Comparison of ENCODE assay signal across 9 mouse cellular contexts in the genomic region with DNA sequence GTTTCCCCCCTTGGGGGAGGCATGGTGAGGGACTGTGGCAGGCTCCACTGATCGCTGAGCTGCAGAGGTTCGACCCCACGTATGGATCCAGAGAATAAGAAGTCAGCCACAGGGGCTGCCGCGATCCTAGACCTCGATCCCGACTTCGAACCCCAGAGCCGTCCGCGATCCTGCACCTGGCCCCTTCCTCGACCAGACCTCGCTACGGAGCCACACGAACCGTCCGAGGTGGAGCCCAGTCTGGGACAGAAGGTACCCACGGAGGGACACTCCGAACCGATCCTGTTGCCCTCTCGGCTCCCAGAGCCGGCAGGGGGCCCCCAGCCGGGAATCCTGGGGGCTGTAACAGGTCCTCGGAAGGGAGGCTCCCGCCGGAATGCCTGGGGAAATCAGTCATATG. TPM values are rescaled to one million over a fixed set of nuclear protein-coding genes. Genes with fewer than 3 reads are reported as not detected.
DNase-seq lines count a peak whose midpoint lies in the region; ATAC-seq lines count a peak whose summit lies in the region.
"Had no signal": no experiment of that assay in that cellular context is flagged by ENCODE, and none has a peak within 500 bp of the region (broad histone marks: within the 10 kb centered on the region; RNA-seq: fewer than 3 reads in every experiment).

No protein-coding gene starts in this region.

- peak overlapping the region; percentile 69 for H3K9ac ChIP-seq in embryonic facial prominence, embryonic 14.5 days (ENCODE audit: low read depth, low read length)
- peak overlapping the region; percentile 46 for H3K9ac ChIP-seq in intestine, embryonic 14.5 days (ENCODE audit: low read length)
- peak overlapping the region; percentile 54 for H3K9ac ChIP-seq in midbrain, embryonic 11.5 days (ENCODE audit: low read length)

- H3K27ac ChIP-seq in embryonic facial prominence, embryonic 14.5 days (replicated peaks; ENCODE audit: low read depth, low read length) = peak overlapping the region; percentile 68
- peak overlapping the region; percentile 38; the same call in 1 of the 2 replicates for H3K27ac ChIP-seq in intestine, embryonic 14.5 days (ENCODE audit: low read depth)
- no peak overlapping the region for H3K27ac ChIP-seq in midbrain, embryonic 11.5 days (ENCODE audit: low read depth, low read length)

- DNase-seq in cerebellum, postnatal 14 days = peak; percentile 9 to 13
- DNase-seq in cerebellum, postnatal 36 days = no peak
- DNase-seq in embryonic facial prominence, embryonic 14.5 days (ENCODE audit: low spot score) = no peak
- DNase-seq in intestine, embryonic 14.5 days (ENCODE audit: low spot score) = peak; percentile 65
- DNase-seq in midbrain, embryonic 11.5 days (ENCODE audit: low spot score, missing footprints) = peak; percentile 86
- DNase-seq in left cerebral cortex, adult 9 months (ENCODE audit: low spot score in 2 of 2) = no peak

- peak overlapping the region; percentile 62 for H3K4me2 ChIP-seq in embryonic facial prominence, embryonic 14.5 days (ENCODE audit: low read depth, low read length)
- H3K4me2 ChIP-seq in intestine, embryonic 14.5 days (ENCODE audit: low read length) = peak overlapping the region; percentile 59
- peak overlapping the region; percentile 75 for H3K4me2 ChIP-seq in midbrain, embryonic 11.5 days

- H3K4me3 ChIP-seq in embryonic facial prominence, embryonic 14.5 days (ENCODE audit: low read depth, low read length) = peak overlapping the region; percentile 53
- peak overlapping the region; percentile 49 for H3K4me3 ChIP-seq in intestine, embryonic 14.5 days (ENCODE audit: low read depth, low read length)
- peak overlapping the region; percentile 49 for H3K4me3 ChIP-seq in midbrain, embryonic 11.5 days (ENCODE audit: low read depth, low read length)

- H3K36me3 ChIP-seq in embryonic facial prominence, embryonic 14.5 days (ENCODE audit: control insufficient read depth, insufficient read depth, low read length) = 0 out of 2 replicates have a peak, but pooled peaks cover 7% of the 10 kb centered on the region
- H3K36me3 ChIP-seq in intestine, embryonic 14.5 days (ENCODE audit: control insufficient read depth, insufficient read depth, low read length) = 0 out of 2 replicates have a peak, but pooled peaks cover 6% of the 10 kb centered on the region
- no peaks in the 10 kb centered on the region for H3K36me3 ChIP-seq in midbrain, embryonic 11.5 days (ENCODE audit: control insufficient read depth, insufficient read depth, low read length)

- 3% methylated on average over 20 of the region's 26 CpGs for WGBS in embryonic facial prominence, embryonic 14.5 days
- WGBS in intestine, embryonic 14.5 days = 15% methylated on average over 26 of the region's 26 CpGs
- 7% methylated on average over 26 of the region's 26 CpGs for WGBS in midbrain, embryonic 11.5 days

- no peaks in the 10 kb centered on the region for H3K27me3 ChIP-seq in embryonic facial prominence, embryonic 14.5 days (replicated peaks; ENCODE audit: control insufficient read depth, insufficient read depth, low read length)
- H3K27me3 ChIP-seq in intestine, embryonic 14.5 days (replicated peaks; ENCODE audit: control insufficient read depth, insufficient read depth, low read length) = 0 out of 2 replicates have a peak, but pooled peaks cover 6% of the 10 kb centered on the region
- H3K27me3 ChIP-seq in midbrain, embryonic 11.5 days (ENCODE audit: control insufficient read depth, insufficient read depth, low read length) = no peaks in the 10 kb centered on the region

- H3K9me3 ChIP-seq in embryonic facial prominence, embryonic 14.5 days (ENCODE audit: control insufficient read depth, low read length) = no peaks in the 10 kb centered on the region
- H3K9me3 ChIP-seq in intestine, embryonic 14.5 days (ENCODE audit: control insufficient read depth, low read length) = no peaks in the 10 kb centered on the region
- H3K9me3 ChIP-seq in midbrain, embryonic 11.5 days (ENCODE audit: control insufficient read depth, low read length) = no peaks in the 10 kb centered on the region

- peak; percentile 16 for ATAC-seq in CD4-positive, CD25-positive, alpha-beta regulatory T cell, adult 4 months
- ATAC-seq in embryonic facial prominence, embryonic 14.5 days (ENCODE audit: low read depth) = peak; percentile 16; the same call in 1 of the 2 replicates
- ATAC-seq in intestine, embryonic 14.5 days (replicated peaks; ENCODE audit: low FRiP score, low TSS enrichment, low read depth) = no peak; the same call in 1 of the 2 replicates
- peak; percentile 9; the same call in 1 of the 2 replicates for ATAC-seq in midbrain, embryonic 11.5 days (ENCODE audit: low FRiP score)
- ATAC-seq in erythroid progenitor cell, adult 5-6 weeks (replicated peaks; ENCODE audit: low FRiP score, poor library complexity, severe bottlenecking) = no peak; the same call in 1 of the 2 replicates

- H3K4me1 ChIP-seq in embryonic facial prominence, embryonic 14.5 days (ENCODE audit: control insufficient read depth, insufficient read depth, low read length) = no peaks in the 10 kb centered on the region
- no peaks in the 10 kb centered on the region; the same call in 1 of the 2 replicates for H3K4me1 ChIP-seq in intestine, embryonic 14.5 days (replicated peaks; ENCODE audit: control insufficient read depth, insufficient read depth, low read length)
- H3K4me1 ChIP-seq in midbrain, embryonic 11.5 days (ENCODE audit: control insufficient read depth, insufficient read depth, low read length) = no peaks in the 10 kb centered on the region

RNA-seq across cellular contexts. Expression of gene Foxo4, which starts 0.4 kb away (rescaled TPM):
- polyA plus RNA-seq in CD4-positive, CD25-positive, alpha-beta regulatory T cell, adult 4 months (2017; shearing (Covaris generic)) = 1 to 10 TPM; 4.8 to 6.0 TPM
- polyA plus RNA-seq in embryonic facial prominence, embryonic 14.5 days (2014; fragmentation: Nextera tagmentation; extraction: Ambion mirVana) = 4.6 and 4.9 TPM in 2 replicates
- 2.3 and 2.5 TPM in 2 replicates for polyA plus RNA-seq in intestine, embryonic 14.5 days (2014; fragmentation: Nextera tagmentation; extraction: Ambion mirVana)
- polyA plus RNA-seq in midbrain, embryonic 11.5 days (2014; fragmentation: Nextera tagmentation; extraction: Ambion mirVana) = 1.3 and 1.7 TPM in 2 replicates
- 11.7 and 13.3 TPM in 2 replicates for total RNA-seq in erythroid progenitor cell, adult 5-6 weeks (2015; ENCODE audit: low replicate concordance)
- total RNA-seq in erythroid progenitor cell, adult 5-6 weeks (2017; ENCODE audit: low replicate concordance) = 18.2 and 27.3 TPM in 2 replicates

RNA-seq across cellular contexts. Expression of gene Gm614, which starts 9.1 kb away (rescaled TPM):
- polyA plus RNA-seq in CD4-positive, CD25-positive, alpha-beta regulatory T cell, adult 4 months (2017; shearing (Covaris generic)) = 1 to 10 TPM; 1.7 to 2.9 TPM
- polyA plus RNA-seq in embryonic facial prominence, embryonic 14.5 days (2014; fragmentation: Nextera tagmentation; extraction: Ambion mirVana) = not detected in 2 replicates
- polyA plus RNA-seq in intestine, embryonic 14.5 days (2014; fragmentation: Nextera tagmentation; extraction: Ambion mirVana) = not detected in 2 replicates
- polyA plus RNA-seq in midbrain, embryonic 11.5 days (2014; fragmentation: Nextera tagmentation; extraction: Ambion mirVana) = not detected in 2 replicates
- not detected in 2 replicates for total RNA-seq in erythroid progenitor cell, adult 5-6 weeks (2015; ENCODE audit: low replicate concordance)
- not detected in 2 replicates for total RNA-seq in erythroid progenitor cell, adult 5-6 weeks (2017; ENCODE audit: low replicate concordance)
- polyA plus RNA-seq: large intestine, adult 2 months had no signal

RNA-seq across cellular contexts. Expression of gene Il2rg, which starts 13.3 kb away (rescaled TPM):
- 1,000 to 10,000 TPM; 2,002 to 2,386 TPM for polyA plus RNA-seq in CD4-positive, CD25-positive, alpha-beta regulatory T cell, adult 4 months (2017; shearing (Covaris generic))
- polyA plus RNA-seq in embryonic facial prominence, embryonic 14.5 days (2014; fragmentation: Nextera tagmentation; extraction: Ambion mirVana) = 12.6 and 14.5 TPM in 2 replicates
- polyA plus RNA-seq in intestine, embryonic 14.5 days (2014; fragmentation: Nextera tagmentation; extraction: Ambion mirVana) = 9.6 and 11.5 TPM in 2 replicates
- 4.1 and 4.3 TPM in 2 replicates for polyA plus RNA-seq in midbrain, embryonic 11.5 days (2014; fragmentation: Nextera tagmentation; extraction: Ambion mirVana)
- total RNA-seq in erythroid progenitor cell, adult 5-6 weeks (2015; ENCODE audit: low replicate concordance) = 37.1 and 39.8 TPM in 2 replicates
- total RNA-seq in erythroid progenitor cell, adult 5-6 weeks (2017; ENCODE audit: low replicate concordance) = 6.0 and 20.7 TPM in 2 replicates

RNA-seq across cellular contexts. Expression of gene Gm20489, which starts 14.1 kb away (rescaled TPM):
- polyA plus RNA-seq in CD4-positive, CD25-positive, alpha-beta regulatory T cell, adult 4 months (2017; shearing (Covaris generic)) = under 1 TPM in 1 of 2 experiments, not detected in 1; 0.42 TPM
- not detected in 2 replicates for polyA plus RNA-seq in embryonic facial prominence, embryonic 14.5 days (2014; fragmentation: Nextera tagmentation; extraction: Ambion mirVana)
- not detected in 2 replicates for polyA plus RNA-seq in intestine, embryonic 14.5 days (2014; fragmentation: Nextera tagmentation; extraction: Ambion mirVana)
- polyA plus RNA-seq in midbrain, embryonic 11.5 days (2014; fragmentation: Nextera tagmentation; extraction: Ambion mirVana) = not detected in 2 replicates
- total RNA-seq in erythroid progenitor cell, adult 5-6 weeks (2015; ENCODE audit: low replicate concordance) = not detected in 2 replicates
- not detected in 2 replicates for total RNA-seq in erythroid progenitor cell, adult 5-6 weeks (2017; ENCODE audit: low replicate concordance)
- polyA plus RNA-seq: large intestine, adult 2 months had no signal

RNA-seq across cellular contexts. Expression of gene Med12, which starts 19.1 kb away (rescaled TPM):
- polyA plus RNA-seq in CD4-positive, CD25-positive, alpha-beta regulatory T cell, adult 4 months (2017; shearing (Covaris generic)) = 10 to 100 TPM; 72.2 to 98.1 TPM
- 38.0 and 42.5 TPM in 2 replicates for polyA plus RNA-seq in embryonic facial prominence, embryonic 14.5 days (2014; fragmentation: Nextera tagmentation; extraction: Ambion mirVana)
- 38.5 and 48.2 TPM in 2 replicates for polyA plus RNA-seq in intestine, embryonic 14.5 days (2014; fragmentation: Nextera tagmentation; extraction: Ambion mirVana)
- polyA plus RNA-seq in midbrain, embryonic 11.5 days (2014; fragmentation: Nextera tagmentation; extraction: Ambion mirVana) = 37.9 and 39.5 TPM in 2 replicates
- 224 and 283 TPM in 2 replicates for total RNA-seq in erythroid progenitor cell, adult 5-6 weeks (2015; ENCODE audit: low replicate concordance)
- total RNA-seq in erythroid progenitor cell, adult 5-6 weeks (2017; ENCODE audit: low replicate concordance) = 94.2 and 125 TPM in 2 replicates

Comparison
In these comparisons a context has a peak if more than half of its experiments do, and no peak if none do; other contexts are left out.
1. DNase-seq: peak in cerebellum, postnatal 14 days (2 of 2), intestine, embryonic 14.5 days (single experiment) and midbrain, embryonic 11.5 days (single experiment); none in cerebellum, postnatal 36 days (0 of 2), embryonic facial prominence, embryonic 14.5 days (single experiment) and left cerebral cortex, adult 9 months (0 of 2).
2. ATAC-seq: peak in CD4-positive, CD25-positive, alpha-beta regulatory T cell, adult 4 months (single experiment), embryonic facial prominence, embryonic 14.5 days (single experiment) and midbrain, embryonic 11.5 days (single experiment); none in intestine, embryonic 14.5 days (single experiment) and erythroid progenitor cell, adult 5-6 weeks (single experiment).
3. RNA of gene Il2rg, which starts 13.3 kb away (polyA plus RNA-seq): 2,002 to 2,386 TPM in CD4-positive, CD25-positive, alpha-beta regulatory T cell, adult 4 months; 12.6 to 14.5 TPM in embryonic facial prominence, embryonic 14.5 days, 9.6 to 11.5 TPM in intestine, embryonic 14.5 days and 4.1 to 4.3 TPM in midbrain, embryonic 11.5 days; every median in the first group is over 100 times any median in the second.
4. Peak in every context shown above with its lines, with median percentiles within 50 percentile points of each other: H3K4me2 ChIP-seq, H3K4me3 ChIP-seq and H3K9ac ChIP-seq.